Mouse (Mus musculus) ES-Bruce4 (cell line): ENCODE results near the gene Slc25a33. TPM values are rescaled to one million over a fixed set of nuclear protein-coding genes. Genes with fewer than 3 reads are reported as not detected.

Experiments
- H3K27ac ChIP-seq: 2 replicates; pipeline ENCODE4 v1.5.1; 2012; ENCODE audit warnings: low read length, inconsistent platforms; ENCODE audit not compliant: insufficient read depth
- H3K27me3 ChIP-seq: 2 replicates; pipeline ENCODE4 v1.6.1; 2012; ENCODE audit warnings: mild to moderate bottlenecking, low read length, inconsistent platforms; ENCODE audit not compliant: control insufficient read depth, poor library complexity, insufficient read depth, severe bottlenecking
- H3K36me3 ChIP-seq: 2 replicates; pipeline ENCODE4 v1.6.1; 2012; ENCODE audit warnings: inconsistent platforms, mild to moderate bottlenecking, low read length, moderate library complexity; ENCODE audit not compliant: control insufficient read depth, poor library complexity, insufficient read depth, severe bottlenecking
- H3K4me1 ChIP-seq: one replicate; pipeline ENCODE4 v1.8.1; 2011; ENCODE audit warnings: low read length; ENCODE audit not compliant: control insufficient read depth, insufficient read depth
- H3K4me3 ChIP-seq: 2 replicates; pipeline ENCODE4 v1.5.1; 2011; ENCODE audit warnings: low read depth, mild to moderate bottlenecking, low read length
- H3K9ac ChIP-seq: 2 replicates; pipeline ENCODE4 v1.6.1; 2012; ENCODE audit warnings: low read depth, mild to moderate bottlenecking, inconsistent platforms; ENCODE audit not compliant: poor library complexity, severe bottlenecking
- H3K9me3 ChIP-seq: replicated peaks from 2 replicates; pipeline ENCODE4 v1.6.1; 2012; ENCODE audit warnings: mild to moderate bottlenecking, low read length, inconsistent platforms; ENCODE audit not compliant: control insufficient read depth, poor library complexity, insufficient read depth, severe bottlenecking
- CTCF ChIP-seq: IDR thresholded peaks from one replicate; pipeline ENCODE4 v1.8.1; 2011; ENCODE audit warnings: low read depth, low read length
- EP300 ChIP-seq: IDR thresholded peaks from 2 replicates; pipeline ENCODE4 v1.6.1; 2011; ENCODE audit warnings: low read depth, low read length; ENCODE audit not compliant: insufficient read depth
- POLR2A ChIP-seq: IDR thresholded peaks from one replicate; pipeline ENCODE4 v1.8.1; 2011; ENCODE audit warnings: low read length; ENCODE audit not compliant: insufficient read depth
- polyA plus RNA-seq: library from polyadenylated mRNA; stranded (reverse); fragments of >200 nt; gene quantifications from 2 replicates; pipeline ENCODE4 v1.2.4, GENCODE M21; 2011; ENCODE audit warnings: low read depth; ENCODE audit not compliant: missing spikeins, insufficient read depth, insufficient read length

The Slc25a33 gene
- polyA plus RNA-seq, 1 experiment, result 11.9 TPM

DNA sequence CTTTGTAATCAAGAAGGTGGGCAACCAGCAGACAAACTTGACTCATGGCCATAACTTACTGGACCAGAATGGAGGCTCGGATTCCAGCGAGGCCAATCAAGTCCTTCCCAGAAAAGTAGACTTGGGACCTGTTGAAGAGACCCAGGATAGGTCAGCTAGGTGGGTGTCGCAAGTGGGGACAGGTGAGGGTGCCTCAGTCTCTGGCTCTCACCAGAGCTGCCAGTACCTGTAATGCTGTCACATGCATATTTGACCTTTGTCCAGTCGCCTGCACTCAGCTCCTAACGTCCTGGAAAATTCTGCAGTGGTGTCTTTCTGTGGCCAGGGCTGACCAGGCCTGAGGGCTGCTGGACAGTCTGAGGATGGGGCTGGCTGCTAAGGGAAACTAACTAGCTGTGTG, 62.6 kb downstream of the Slc25a33 start:
- TF ChIP-seq EP300 (no peak), CTCF (no peak), POLR2A (no peak)
- Histone ChIP-seq H3K4me3 (no peak overlapping the region), H3K9ac (no peak overlapping the region)

GRCm38 (mm10) chr4:149710510-149710909, 63.6 kb downstream of the Slc25a33 start:
- Histone ChIP-seq H3K9me3 (no peaks in the 10 kb centered on the region), H3K4me3 (no peak overlapping the region), H3K9ac (no peak overlapping the region), H3K36me3 (no peaks in the 10 kb centered on the region), H3K27ac (peak overlapping the region; percentile 37; the same call in 1 of the 2 replicates), H3K27me3 (no peaks in the 10 kb centered on the region), H3K4me1 (no peaks in the 10 kb centered on the region)
- TF ChIP-seq CTCF, result peak; percentile 77
- TF ChIP-seq EP300, result no peak

More for the DNA sequence above, 62.6 kb downstream of the Slc25a33 start:
- H3K27ac ChIP-seq, result no peak overlapping the region
- H3K36me3 ChIP-seq, result 0 out of 2 replicates have a peak, but pooled peaks cover 5% of the 10 kb centered on the region
- H3K4me1 ChIP-seq, result no peaks in the 10 kb centered on the region
- H3K27me3 ChIP-seq, result no peaks in the 10 kb centered on the region
- no peaks in the 10 kb centered on the region for H3K9me3 ChIP-seq

DNA sequence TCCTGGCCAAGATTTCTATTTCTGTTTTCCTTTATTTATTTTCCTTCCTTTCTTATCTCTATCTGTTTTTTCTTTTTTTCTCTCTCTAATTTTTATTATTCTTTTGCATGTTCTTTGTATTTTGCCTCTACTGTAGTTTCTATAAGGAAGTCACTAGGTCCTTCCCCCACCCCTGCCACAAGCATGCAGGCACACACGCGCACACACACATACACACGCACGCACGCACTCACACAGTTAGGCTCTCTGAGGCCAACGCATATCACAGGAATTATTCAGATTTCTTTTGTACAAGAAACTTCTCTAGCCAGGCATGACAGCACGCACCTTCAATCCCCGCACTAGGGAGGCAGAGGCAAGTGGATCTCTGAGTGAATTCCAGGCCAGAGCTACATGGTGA, 68.1 kb downstream of the Slc25a33 start:
- H3K4me1 ChIP-seq, result no peaks in the 10 kb centered on the region
- H3K9ac ChIP-seq, result no peak overlapping the region
- no peaks in the 10 kb centered on the region for H3K27me3 ChIP-seq
- no peak overlapping the region for H3K4me3 ChIP-seq
- no peaks in the 10 kb centered on the region for H3K9me3 ChIP-seq
- no peaks in the 10 kb centered on the region for H3K36me3 ChIP-seq
- TF ChIP-seq POLR2A (no peak), EP300 (no peak), CTCF (no peak)
- no peak overlapping the region for H3K27ac ChIP-seq

DNA sequence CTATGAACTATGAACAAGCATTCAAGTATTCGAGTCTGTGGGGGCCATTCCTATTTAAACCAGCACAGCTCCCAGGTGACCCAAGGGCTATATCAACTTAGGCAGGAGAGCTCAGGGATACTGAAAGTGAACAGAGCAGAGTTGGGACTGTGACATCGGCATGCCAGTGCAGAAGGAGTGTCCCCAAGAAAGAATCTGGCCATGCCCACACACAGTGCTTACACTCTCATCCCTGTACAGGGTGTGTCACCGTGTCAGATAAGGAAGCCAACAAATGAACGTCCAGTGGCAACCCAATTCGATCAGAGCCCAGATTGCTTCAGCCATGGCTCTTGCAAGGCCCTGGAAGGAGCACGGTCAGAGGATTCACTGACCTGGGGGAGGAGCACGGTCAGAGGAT, 68.8 kb downstream of the Slc25a33 start:
- H3K4me1 ChIP-seq, result no peaks in the 10 kb centered on the region
- H3K36me3 ChIP-seq, result no peaks in the 10 kb centered on the region
- no peak overlapping the region for H3K27ac ChIP-seq
- no peaks in the 10 kb centered on the region for H3K9me3 ChIP-seq
- H3K27me3 ChIP-seq, result no peaks in the 10 kb centered on the region
- no peak overlapping the region for H3K9ac ChIP-seq
- TF ChIP-seq EP300 (no peak), POLR2A (no peak), CTCF (no peak)
- H3K4me3 ChIP-seq, result no peak overlapping the region

GRCm38 (mm10) chr4:149702210-149702979, 71.7 kb downstream of the Slc25a33 start, which contains the start of gene Pik3cd:
Gene Pik3cd, minus strand, starts transcription at chr4:149702571.
- Histone ChIP-seq H3K9me3 (no peaks in the 10 kb centered on the region), H3K4me1 (peaks cover 2% of the 10 kb centered on the region), H3K4me3 (no peak within 1 kb of the TSS), H3K9ac (no peak within 1 kb of the TSS), H3K36me3 (no peaks in the 10 kb centered on the region), H3K27ac (no peak within 1 kb of the TSS), H3K27me3 (no peaks in the 10 kb centered on the region)
- TF ChIP-seq EP300 (no peak), CTCF (no peak)

GRCm38 (mm10) chr4:149701426-149702209, 72.5 kb downstream of the Slc25a33 start:
- peaks cover 5% of the 10 kb centered on the region for H3K4me1 ChIP-seq
- H3K9ac ChIP-seq, result no peak overlapping the region
- no peak overlapping the region for H3K27ac ChIP-seq
- H3K36me3 ChIP-seq, result no peaks in the 10 kb centered on the region
- no peaks in the 10 kb centered on the region for H3K9me3 ChIP-seq
- H3K4me3 ChIP-seq, result no peak overlapping the region
- TF ChIP-seq EP300, result no peak
- no peak for TF ChIP-seq CTCF
- no peak for TF ChIP-seq POLR2A
- no peaks in the 10 kb centered on the region for H3K27me3 ChIP-seq
